Mouse (Mus musculus): ENCODE data around the gene Stpg2. TPM values are rescaled to one million over a fixed set of nuclear protein-coding genes. Genes with fewer than 3 reads are reported as not detected.
"Not testable (repeated sequence)": the region's sequence is repeated elsewhere in the genome, so short reads cannot be mapped to it uniquely, and the experiment has no call there.

Stpg2 gene
- polyA plus RNA-seq, 1 experiment from 2014 or later, result not detected

DNA sequence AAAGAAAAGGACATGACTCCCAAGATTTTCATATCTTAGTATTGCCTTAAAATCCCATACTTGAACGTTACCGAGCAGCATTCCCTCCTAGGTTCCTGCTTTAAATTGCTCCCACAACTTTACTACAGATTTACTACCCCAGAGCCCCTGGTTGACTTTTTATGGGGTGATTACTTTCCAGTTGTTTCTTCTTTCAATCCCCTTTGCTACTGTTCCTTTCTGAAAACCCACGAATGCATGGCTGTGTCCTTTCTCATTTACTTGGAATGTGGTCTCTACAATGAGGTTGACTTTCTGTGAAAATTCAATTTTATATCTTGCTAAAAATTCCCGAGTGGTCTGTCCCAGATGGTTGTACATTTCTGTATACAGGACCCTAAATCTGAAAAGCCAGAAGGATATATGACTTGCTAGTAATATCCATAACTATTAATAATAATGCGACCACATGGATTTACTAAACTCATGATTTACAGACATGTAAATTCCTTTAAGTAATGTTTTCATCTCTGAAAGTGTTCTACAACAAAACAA lies 458.3 kb downstream of the Stpg2 start:
- 80% methylated on average over 5 of the region's 5 CpGs for WGBS

GRCm38 (mm10) chr3:139665047-139665446 lies 459.6 kb downstream of the Stpg2 start:
- H3K9me3 ChIP-seq, result no peaks in the 10 kb centered on the region
- no peak overlapping the region for H3K27ac ChIP-seq
- WGBS, result 94% methylated on average over 3 of the region's 3 CpGs
- H3K4me3 ChIP-seq, result no peak overlapping the region
- H3K4me2 ChIP-seq, result no peak overlapping the region
- no peaks in the 10 kb centered on the region for H3K4me1 ChIP-seq
- H3K27me3 ChIP-seq, result no peaks in the 10 kb centered on the region
- H3K9ac ChIP-seq, result no peak overlapping the region
- no peak for ATAC-seq (ENCODE audit: borderline replicate concordance, extremely low read depth, low FRiP score, low TSS enrichment)
- H3K36me3 ChIP-seq, result no peaks in the 10 kb centered on the region

More for the DNA sequence above, 458.3 kb downstream of the Stpg2 start:
- Histone ChIP-seq H3K9me3 (no peaks in the 10 kb centered on the region), H3K36me3 (no peaks in the 10 kb centered on the region), H3K4me3 (no peak overlapping the region), H3K27me3 (no peaks in the 10 kb centered on the region), H3K27ac (no peak overlapping the region), H3K4me1 (no peaks in the 10 kb centered on the region), H3K9ac (no peak overlapping the region), H3K4me2 (no peak overlapping the region)
- ATAC-seq (ENCODE audit: borderline replicate concordance, extremely low read depth, low FRiP score, low TSS enrichment), result no peak

DNA sequence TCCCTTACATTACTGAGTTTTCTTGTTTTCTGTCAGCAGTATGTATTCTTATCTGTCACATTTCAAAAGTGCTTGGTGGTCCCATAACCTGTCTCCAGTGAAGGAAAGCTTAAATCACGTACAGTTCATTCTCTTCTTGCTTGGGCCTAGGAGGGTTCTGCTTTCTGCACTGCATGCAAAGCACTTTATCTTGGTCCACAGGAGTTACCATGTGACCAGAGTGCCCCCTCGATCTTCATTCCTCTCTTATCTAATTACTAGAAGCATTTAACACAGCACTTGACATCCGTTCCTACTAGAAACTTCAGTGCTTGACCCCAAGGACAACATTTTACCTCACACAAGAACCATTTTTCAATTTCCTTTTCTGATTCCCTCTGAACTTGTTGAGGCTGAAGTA lies 470.7 kb downstream of the Stpg2 start:
- Histone ChIP-seq H3K36me3 (no peaks in the 10 kb centered on the region), H3K27me3 (no peaks in the 10 kb centered on the region), H3K27ac (no peak overlapping the region), H3K4me3 (no peak overlapping the region), H3K4me1 (no peaks in the 10 kb centered on the region), H3K9me3 (no peaks in the 10 kb centered on the region), H3K4me2 (no peak overlapping the region), H3K9ac (no peak overlapping the region)
- 24% methylated on average over 3 of the region's 3 CpGs for WGBS
- ATAC-seq (ENCODE audit: borderline replicate concordance, extremely low read depth, low FRiP score, low TSS enrichment), result no peak

GRCm38 (mm10) chr3:139676723-139677122 lies 471.2 kb downstream of the Stpg2 start:
- H3K4me3 ChIP-seq, result no peak overlapping the region
- H3K9me3 ChIP-seq, result no peaks in the 10 kb centered on the region
- no peak overlapping the region for H3K4me2 ChIP-seq
- no peak overlapping the region for H3K9ac ChIP-seq
- ATAC-seq (ENCODE audit: borderline replicate concordance, extremely low read depth, low FRiP score, low TSS enrichment), result no peak
- no peaks in the 10 kb centered on the region for H3K36me3 ChIP-seq
- H3K4me1 ChIP-seq, result no peaks in the 10 kb centered on the region
- WGBS, result 72% methylated on average over 1 of the region's 1 CpGs
- H3K27me3 ChIP-seq, result no peaks in the 10 kb centered on the region
- H3K27ac ChIP-seq, result no peak overlapping the region

- 95% methylated on average over 3 of the region's 3 CpGs for WGBS
- ATAC-seq (ENCODE audit: borderline replicate concordance, extremely low read depth, low FRiP score, low TSS enrichment), result not testable (repeated sequence)
Observed at GRCm38 (mm10) chr3:139704238-139704637, 498.7 kb downstream of the Stpg2 start.

DNA sequence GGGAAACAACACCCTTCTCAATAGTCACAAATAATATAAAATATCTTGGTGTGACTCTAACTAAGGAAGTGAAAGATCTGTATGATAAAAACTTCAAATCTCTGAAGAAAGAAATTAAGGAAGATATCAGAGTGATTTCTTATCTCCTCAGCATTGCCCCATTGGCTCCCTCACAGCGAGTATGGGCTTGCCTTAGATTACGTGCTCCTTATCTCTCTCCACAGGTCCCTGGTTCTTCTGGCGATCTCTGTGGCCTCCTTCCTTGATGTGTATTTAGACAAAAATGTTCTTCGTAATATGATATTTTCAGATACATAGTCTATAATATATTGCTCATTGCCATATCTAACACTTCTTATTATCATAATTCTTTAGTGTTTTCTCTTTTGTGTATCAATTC lies 501.9 kb downstream of the Stpg2 start:
- H3K27me3 ChIP-seq; ATAC-seq (ENCODE audit: borderline replicate concordance, extremely low read depth, low FRiP score, low TSS enrichment); H3K9me3 ChIP-seq; H3K4me2 ChIP-seq; H3K9ac ChIP-seq; H3K4me3 ChIP-seq; H3K4me1 ChIP-seq; H3K27ac ChIP-seq; H3K36me3 ChIP-seq: not testable (repeated sequence)
- WGBS, result 78% methylated on average over 4 of the region's 4 CpGs

More at GRCm38 (mm10) chr3:139704238-139704637, 498.7 kb downstream of the Stpg2 start:
- not testable (repeated sequence) for H3K27me3 ChIP-seq, H3K36me3 ChIP-seq, H3K4me2 ChIP-seq, H3K4me3 ChIP-seq, H3K27ac ChIP-seq, H3K4me1 ChIP-seq, H3K9me3 ChIP-seq, H3K9ac ChIP-seq

DNA sequence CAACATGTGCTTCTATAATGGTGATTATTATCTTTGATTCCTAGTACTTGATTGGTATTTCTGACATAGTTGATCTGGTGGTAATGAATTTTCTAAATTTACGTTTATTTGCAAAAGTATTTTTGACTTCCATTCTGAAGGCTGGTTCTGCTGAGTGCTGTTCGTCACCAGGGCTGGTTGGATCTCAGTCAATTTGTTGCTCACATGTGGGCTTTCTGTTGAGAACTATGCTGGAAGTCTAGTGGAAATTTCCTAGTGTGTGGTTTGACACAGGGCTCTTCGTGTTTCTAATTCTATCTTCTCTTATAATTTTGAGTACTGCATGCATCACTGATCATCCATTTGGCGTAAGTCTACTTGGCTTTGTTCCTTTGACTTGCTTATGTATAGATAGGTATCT lies 504.3 kb downstream of the Stpg2 start:
- no peak overlapping the region for H3K4me3 ChIP-seq
- H3K4me2 ChIP-seq, result no peak overlapping the region
- no peaks in the 10 kb centered on the region for H3K36me3 ChIP-seq
- no peaks in the 10 kb centered on the region for H3K4me1 ChIP-seq
- H3K9me3 ChIP-seq, result no peaks in the 10 kb centered on the region
- ATAC-seq (ENCODE audit: borderline replicate concordance, extremely low read depth, low FRiP score, low TSS enrichment), result no peak
- H3K27me3 ChIP-seq, result no peaks in the 10 kb centered on the region
- WGBS, result 71% methylated on average over 4 of the region's 4 CpGs
- no peak overlapping the region for H3K27ac ChIP-seq
- no peak overlapping the region for H3K9ac ChIP-seq

- Histone ChIP-seq H3K36me3 (no peaks in the 10 kb centered on the region), H3K9me3 (no peaks in the 10 kb centered on the region), H3K4me1 (no peaks in the 10 kb centered on the region), H3K27me3 (no peaks in the 10 kb centered on the region), H3K4me3 (no peak overlapping the region), H3K9ac (no peak overlapping the region), H3K4me2 (no peak overlapping the region), H3K27ac (no peak overlapping the region)
- ATAC-seq (ENCODE audit: borderline replicate concordance, extremely low read depth, low FRiP score, low TSS enrichment), result no peak
- 84% methylated on average over 7 of the region's 7 CpGs for WGBS
Observed at GRCm38 (mm10) chr3:139728751-139729150, 523.3 kb downstream of the Stpg2 start.

DNA sequence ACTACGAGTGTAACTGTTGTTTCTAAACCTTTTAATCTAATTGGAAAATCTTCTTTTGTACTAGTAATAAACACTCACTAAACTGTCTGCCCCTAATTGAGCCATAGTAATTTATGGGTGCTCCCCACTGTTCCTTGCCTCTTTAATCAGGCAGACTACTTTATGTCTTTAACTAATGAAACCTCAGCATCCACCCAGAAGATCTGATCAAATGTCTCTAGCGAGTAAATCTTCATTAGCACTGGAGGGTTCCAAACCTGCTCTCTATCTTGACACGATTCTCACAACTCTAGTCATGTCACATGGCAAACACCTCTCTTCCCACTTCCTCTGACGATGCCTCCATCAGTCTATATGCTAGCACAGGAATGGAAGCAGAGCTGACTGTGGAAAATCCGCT lies 523.8 kb downstream of the Stpg2 start:
- H3K27ac ChIP-seq, result no peak overlapping the region
- 76% methylated on average over 5 of the region's 5 CpGs for WGBS
- no peaks in the 10 kb centered on the region for H3K9me3 ChIP-seq
- H3K36me3 ChIP-seq, result no peaks in the 10 kb centered on the region
- ATAC-seq (ENCODE audit: borderline replicate concordance, extremely low read depth, low FRiP score, low TSS enrichment), result no peak
- H3K4me2 ChIP-seq, result no peak overlapping the region
- no peaks in the 10 kb centered on the region for H3K4me1 ChIP-seq
- no peaks in the 10 kb centered on the region for H3K27me3 ChIP-seq
- H3K9ac ChIP-seq, result no peak overlapping the region
- no peak overlapping the region for H3K4me3 ChIP-seq

DNA sequence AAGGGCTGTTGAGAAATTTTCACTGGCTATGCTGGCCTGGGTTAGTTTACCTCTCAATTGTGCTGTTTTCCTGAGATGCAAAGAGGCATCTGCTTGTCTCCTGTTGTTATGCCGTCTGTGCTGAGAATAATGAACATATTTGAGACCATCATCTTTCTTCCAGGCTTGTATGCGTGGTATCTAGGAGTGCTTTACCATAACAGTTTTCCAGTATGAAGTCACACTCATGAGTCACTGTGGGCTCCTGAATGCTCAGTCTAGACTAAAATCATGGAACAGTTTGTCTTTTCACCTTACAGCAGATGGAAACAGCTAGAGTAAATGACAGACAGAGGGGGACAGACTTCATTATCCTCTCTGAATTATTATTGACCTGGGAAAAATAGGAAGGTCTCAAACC lies 527.7 kb downstream of the Stpg2 start:
- no peaks in the 10 kb centered on the region for H3K4me1 ChIP-seq

GRCm38 (mm10) chr3:139739388-139739787 lies 533.9 kb downstream of the Stpg2 start:
- H3K9ac ChIP-seq, result no peak overlapping the region
- no peak overlapping the region for H3K27ac ChIP-seq
- no peaks in the 10 kb centered on the region for H3K36me3 ChIP-seq
- no peaks in the 10 kb centered on the region for H3K4me1 ChIP-seq
- 88% methylated on average over 4 of the region's 4 CpGs for WGBS
- H3K9me3 ChIP-seq, result no peaks in the 10 kb centered on the region
- no peak overlapping the region for H3K4me3 ChIP-seq
- no peaks in the 10 kb centered on the region for H3K27me3 ChIP-seq
- H3K4me2 ChIP-seq, result no peak overlapping the region
- no peak for ATAC-seq (ENCODE audit: borderline replicate concordance, extremely low read depth, low FRiP score, low TSS enrichment)

More for the DNA sequence above, 527.7 kb downstream of the Stpg2 start:
- no peak overlapping the region for H3K4me2 ChIP-seq
- 79% methylated on average over 2 of the region's 2 CpGs for whole genome bisulfite sequencing
- H3K27ac ChIP-seq, result no peak overlapping the region
- H3K9ac ChIP-seq, result no peak overlapping the region
- H3K4me3 ChIP-seq, result no peak overlapping the region
- H3K36me3 ChIP-seq, result no peaks in the 10 kb centered on the region
- no peaks in the 10 kb centered on the region for H3K27me3 ChIP-seq
- ATAC-seq (ENCODE audit: borderline replicate concordance, extremely low read depth, low FRiP score, low TSS enrichment), result no peak
- no peaks in the 10 kb centered on the region for H3K9me3 ChIP-seq

All from lung, embryonic 15.5 days (tissue).